ENCODE assay signal across 16 mouse cellular contexts in genomic region chr19:55642361-55642760, GRCm38 (mm10).
DNase-seq lines count a peak whose midpoint lies in the region; ATAC-seq and TF ChIP-seq lines count a peak whose summit lies in the region.
"Had no signal": no experiment of that assay in that cellular context is flagged by ENCODE, and none has a peak within 500 bp of the region (broad histone marks: within the 10 kb centered on the region; RNA-seq: fewer than 3 reads in every experiment).

No protein-coding gene starts in this region.

- H3K27ac ChIP-seq in gastrocnemius, adult 2 months = peak overlapping the region; percentile 87; the same call in 1 of the 2 replicates
- no peak overlapping the region for H3K27ac ChIP-seq in midbrain, embryonic 10.5 days (replicated peaks)
- H3K27ac ChIP-seq in midbrain, postnatal 0 days (ENCODE audit: low read depth, low read length) = no peak overlapping the region
- H3K27ac ChIP-seq in limb, embryonic 10.5 days = peak overlapping the region; percentile 61
- H3K27ac ChIP-seq: forebrain, embryonic 15.5 days; hindbrain, embryonic 12.5 days had no signal

- H3K36me3 ChIP-seq in midbrain, embryonic 10.5 days = no peaks in the 10 kb centered on the region
- H3K36me3 ChIP-seq in midbrain, postnatal 0 days (ENCODE audit: insufficient read depth, low read length) = no peaks in the 10 kb centered on the region
- H3K36me3 ChIP-seq in limb, embryonic 10.5 days = no peaks in the 10 kb centered on the region
- H3K36me3 ChIP-seq in myocyte (ENCODE audit: control insufficient read depth, insufficient read depth) = no peaks in the 10 kb centered on the region
- H3K36me3 ChIP-seq: forebrain, embryonic 15.5 days; hindbrain, embryonic 12.5 days had no signal

- intact Hi-C loops in gastrocnemius, adult 2 months (cut with DNase I) = loop anchor here (5.0 to 10.0 kb wide), 3 partner anchors 100 to 255 kb away; partner anchors contain the start of gene Tcf7l2

- TF ChIP-seq CTCF in gastrocnemius, adult 2 months (IDR thresholded peaks at IDR 0.05) = no peak
- no peak for TF ChIP-seq CTCF in midbrain, postnatal 0 days (IDR thresholded peaks at IDR 0.05)

- H3K9me3 ChIP-seq in midbrain, embryonic 10.5 days (replicated peaks) = no peaks in the 10 kb centered on the region
- no peaks in the 10 kb centered on the region for H3K9me3 ChIP-seq in midbrain, postnatal 0 days (ENCODE audit: low read length)
- no peaks in the 10 kb centered on the region for H3K9me3 ChIP-seq in limb, embryonic 10.5 days (replicated peaks)
- H3K9me3 ChIP-seq: forebrain, embryonic 15.5 days had no signal

- WGBS in midbrain, embryonic 10.5 days = 49% methylated on average over 11 of the region's 11 CpGs
- 40% methylated on average over 11 of the region's 11 CpGs for WGBS in midbrain, postnatal 0 days
- 58% methylated on average over 11 of the region's 11 CpGs for WGBS in limb, embryonic 10.5 days

- no peak overlapping the region for H3K9ac ChIP-seq in midbrain, postnatal 0 days (replicated peaks; ENCODE audit: low read length, poor library complexity, severe bottlenecking)
- H3K9ac ChIP-seq: forebrain, embryonic 15.5 days; hindbrain, embryonic 12.5 days had no signal

- H3K4me3 ChIP-seq in gastrocnemius, adult 2 months = no peak overlapping the region
- H3K4me3 ChIP-seq in midbrain, embryonic 10.5 days = no peak overlapping the region
- H3K4me3 ChIP-seq in midbrain, postnatal 0 days (ENCODE audit: low read depth, low read length) = no peak overlapping the region
- H3K4me3 ChIP-seq in limb, embryonic 10.5 days = no peak overlapping the region
- peak overlapping the region; percentile 31 for H3K4me3 ChIP-seq in myocyte
- H3K4me3 ChIP-seq: forebrain, embryonic 15.5 days; hindbrain, embryonic 12.5 days had no signal

- peaks cover 56% of the 10 kb centered on the region for H3K27me3 ChIP-seq in midbrain, embryonic 10.5 days (ENCODE audit: low read depth, poor library complexity, severe bottlenecking)
- no peaks in the 10 kb centered on the region for H3K27me3 ChIP-seq in midbrain, postnatal 0 days (ENCODE audit: insufficient read depth, low read length)
- H3K27me3 ChIP-seq in limb, embryonic 10.5 days (ENCODE audit: low read depth, poor library complexity, severe bottlenecking) = peaks cover 72% of the 10 kb centered on the region
- H3K27me3 ChIP-seq in myocyte (ENCODE audit: control insufficient read depth, insufficient read depth, insufficient read length) = no peaks in the 10 kb centered on the region
- H3K27me3 ChIP-seq: forebrain, embryonic 15.5 days had no signal

- H3K4me2 ChIP-seq in midbrain, postnatal 0 days (ENCODE audit: low read depth, low read length, poor library complexity, severe bottlenecking) = no peak overlapping the region
- no peak overlapping the region for H3K4me2 ChIP-seq in myocyte (ENCODE audit: low read depth)

- ATAC-seq in midbrain, postnatal 0 days (ENCODE audit: low FRiP score) = no peak
- no peak for ATAC-seq in granulocyte monocyte progenitor cell, adult 5-6 weeks (replicated peaks; ENCODE audit: poor library complexity, severe bottlenecking)
- ATAC-seq: forebrain, embryonic 15.5 days; hindbrain, embryonic 16.5 days had no signal

- peaks cover 21% of the 10 kb centered on the region for H3K4me1 ChIP-seq in midbrain, embryonic 10.5 days
- H3K4me1 ChIP-seq in midbrain, postnatal 0 days (ENCODE audit: insufficient read depth, low read length) = peaks cover 2% of the 10 kb centered on the region; the same call in 1 of the 2 replicates
- peaks cover 41% of the 10 kb centered on the region for H3K4me1 ChIP-seq in limb, embryonic 10.5 days

- H3K79me2 ChIP-seq in myocyte (ENCODE audit: control insufficient read depth, insufficient read depth) = no peaks in the 10 kb centered on the region

- no peak for TF ChIP-seq POLR2A in myocyte (IDR thresholded peaks at IDR 0.05; ENCODE audit: insufficient read length, low read depth)

- no peak for DNase-seq in gastrocnemius, adult 2 months
- DNase-seq in gastrocnemius, adult 18-20 months (ENCODE audit: low spot score) = no peak
- DNase-seq in midbrain, embryonic 10.5 days (ENCODE audit: low spot score) = peak; percentile 24
- no peak for DNase-seq in midbrain, postnatal 0 days (ENCODE audit: low spot score)
- DNase-seq in limb, embryonic 10.5 days (ENCODE audit: low spot score) = no peak
- DNase-seq in cerebellum, postnatal 25 days = no peak
- DNase-seq: adrenal gland, postnatal 10 days; cerebellum, adult 11 months; cerebellum, adult 9-10 months; cerebellum, postnatal 36 days; gastrocnemius, postnatal 14 days had no signal

- no peak overlapping the region for H3ac ChIP-seq in myocyte (ENCODE audit: control insufficient read depth, insufficient read length)

TF ChIP-seq in myocyte, 11 proteins besides CTCF, POLR2A, EP300 and RAD21:
- no peak for TF ChIP-seq TCF12 (IDR thresholded peaks at IDR 0.05; ENCODE audit: insufficient read depth, poor library complexity, severe bottlenecking)
- TF ChIP-seq REST (IDR thresholded peaks at IDR 0.05; ENCODE audit: insufficient read depth, insufficient read length) = no peak

Comparison
In these comparisons a context has a peak if more than half of its experiments do, and no peak if none do; other contexts are left out.
1. H3K27ac ChIP-seq: peak in gastrocnemius, adult 2 months (single experiment) and limb, embryonic 10.5 days (single experiment); none in midbrain, embryonic 10.5 days (single experiment) and midbrain, postnatal 0 days (single experiment).